Mouse (Mus musculus) neural tube, embryonic 15.5 days (tissue): ENCODE data around the gene Tmem178. TPM values are rescaled to one million over a fixed set of nuclear protein-coding genes. Genes with fewer than 3 reads are reported as not detected.

ENCODE experiments used
- ATAC-seq: fragments of 200-750 bp; cut with Nextera tagmentation; 2 replicates; pipeline ENCODE4 v1.8.0; 2017; ENCODE audit warnings: mild to moderate bottlenecking, moderate TSS enrichment, moderate library complexity; ENCODE audit not compliant: low FRiP score
- H3K27ac ChIP-seq: fragments of 300-500 bp; sonication (generic); replicated peaks from 2 replicates; pipeline ENCODE4 v1.5.1; 2015; ENCODE audit warnings: mild to moderate bottlenecking, inconsistent platforms
- H3K27me3 ChIP-seq: fragments of 300-500 bp; sonication (generic); replicated peaks from 2 replicates; pipeline ENCODE4 v1.6.1; 2015; ENCODE audit warnings: inconsistent platforms
- H3K36me3 ChIP-seq: fragments of 300-500 bp; sonication (generic); 2 replicates; pipeline ENCODE4 v1.6.1; 2015; ENCODE audit warnings: inconsistent platforms
- H3K4me1 ChIP-seq: fragments of 300-500 bp; sonication (generic); 2 replicates; pipeline ENCODE4 v1.6.1; 2015; ENCODE audit warnings: inconsistent platforms
- H3K4me2 ChIP-seq: fragments of 300-500 bp; sonication (generic); 2 replicates; pipeline ENCODE4 v1.6.1; 2015; ENCODE audit warnings: inconsistent platforms, mild to moderate bottlenecking, moderate library complexity
- H3K4me3 ChIP-seq: fragments of 300-500 bp; sonication (generic); replicated peaks from 2 replicates; pipeline ENCODE4 v1.5.1; 2015; ENCODE audit warnings: mild to moderate bottlenecking, inconsistent platforms
- H3K9ac ChIP-seq: fragments of 300-500 bp; sonication (generic); replicated peaks from 2 replicates; pipeline ENCODE4 v1.6.1; 2015; ENCODE audit warnings: mild to moderate bottlenecking, inconsistent platforms
- H3K9me3 ChIP-seq: fragments of 300-500 bp; sonication (generic); replicated peaks from 2 replicates; pipeline ENCODE4 v1.6.1; 2016; ENCODE audit warnings: inconsistent platforms
- WGBS: fragments of 180-500 bp; shearing (Covaris S2); methylation state at CpG from one replicate; pipeline ENCODE4 v1.1.7; 2015; ENCODE audit warnings: mixed read lengths; 5-methylcytosine and 5-hydroxymethylcytosine counted together
- polyA plus RNA-seq: library from polyadenylated mRNA; unstranded; fragments of >200 nt; fragmentation: Nextera tagmentation; extraction: Ambion mirVana; gene quantifications from 2 replicates; pipeline ENCODE4 v1.2.1, GENCODE M21; 2015

Tmem178 gene
- polyA plus RNA-seq, 1 experiment from 2014 or later, result 37.0 TPM

- ATAC-seq, result no peak
- WGBS, result 50% methylated on average over 5 of the region's 5 CpGs
- Histone ChIP-seq H3K9me3 (no peaks in the 10 kb centered on the region), H3K27me3 (no peaks in the 10 kb centered on the region), H3K4me1 (peaks cover 29% of the 10 kb centered on the region), H3K4me2 (peak overlapping the region; percentile 57), H3K36me3 (no peaks in the 10 kb centered on the region), H3K27ac (no peak overlapping the region), H3K9ac (peak overlapping the region; percentile 29; the same call in 1 of the 2 replicates), H3K4me3 (peak overlapping the region; percentile 39)
Observed at GRCm38 (mm10) chr17:80946091-80946885, 1.9 kb downstream of the Tmem178 start.

GRCm38 (mm10) chr17:80947075-80947960 is 2.9 kb downstream of the Tmem178 start:
- 0 out of 2 replicates have a peak overlapping the region, but pooled peaks have one; percentile 10 for H3K9ac ChIP-seq
- H3K27ac ChIP-seq, result no peak overlapping the region

GRCm38 (mm10) chr17:80949382-80949781 is 5.0 kb downstream of the Tmem178 start:
- Histone ChIP-seq H3K4me3 (no peak overlapping the region), H3K36me3 (no peaks in the 10 kb centered on the region), H3K4me2 (no peak overlapping the region), H3K9me3 (no peaks in the 10 kb centered on the region), H3K27me3 (no peaks in the 10 kb centered on the region), H3K9ac (no peak overlapping the region), H3K4me1 (peaks cover 32% of the 10 kb centered on the region), H3K27ac (no peak overlapping the region)
- no peak for ATAC-seq
- whole genome bisulfite sequencing, result 77% methylated on average over 7 of the region's 7 CpGs

More at GRCm38 (mm10) chr17:80947075-80947960, 2.9 kb downstream of the Tmem178 start:
- WGBS, result 80% methylated on average over 12 of the region's 12 CpGs
- H3K4me3 ChIP-seq, result peak overlapping the region; percentile 39
- H3K4me2 ChIP-seq, result peak overlapping the region; percentile 57
- H3K36me3 ChIP-seq, result no peaks in the 10 kb centered on the region
- peaks cover 36% of the 10 kb centered on the region for H3K4me1 ChIP-seq
- H3K27me3 ChIP-seq, result no peaks in the 10 kb centered on the region
- no peaks in the 10 kb centered on the region for H3K9me3 ChIP-seq
- no peak for ATAC-seq

GRCm38 (mm10) chr17:80949895-80950294 is 5.5 kb downstream of the Tmem178 start:
- no peak overlapping the region for H3K9ac ChIP-seq
- H3K27me3 ChIP-seq, result no peaks in the 10 kb centered on the region
- no peak overlapping the region for H3K4me3 ChIP-seq
- no peak for ATAC-seq
- H3K36me3 ChIP-seq, result no peaks in the 10 kb centered on the region
- H3K9me3 ChIP-seq, result no peaks in the 10 kb centered on the region
- H3K4me1 ChIP-seq, result peaks cover 32% of the 10 kb centered on the region
- H3K27ac ChIP-seq, result no peak overlapping the region
- 90% methylated on average over 10 of the region's 10 CpGs for WGBS
- no peak overlapping the region for H3K4me2 ChIP-seq

- H3K4me2 ChIP-seq, result no peak overlapping the region
- no peaks in the 10 kb centered on the region for H3K36me3 ChIP-seq
- H3K27ac ChIP-seq, result no peak overlapping the region
- H3K9me3 ChIP-seq, result no peaks in the 10 kb centered on the region
- no peaks in the 10 kb centered on the region for H3K27me3 ChIP-seq
- H3K9ac ChIP-seq, result no peak overlapping the region
- H3K4me1 ChIP-seq, result peaks cover 34% of the 10 kb centered on the region
- 44% methylated on average over 7 of the region's 7 CpGs for WGBS
- H3K4me3 ChIP-seq, result no peak overlapping the region
- ATAC-seq, result no peak
Observed at GRCm38 (mm10) chr17:80952305-80952704, 7.9 kb downstream of the Tmem178 start.

- H3K9ac ChIP-seq, result no peak overlapping the region
- H3K4me1 ChIP-seq, result peaks cover 29% of the 10 kb centered on the region
- no peak overlapping the region for H3K4me3 ChIP-seq
- WGBS, result 51% methylated on average over 7 of the region's 7 CpGs
- H3K36me3 ChIP-seq, result no peaks in the 10 kb centered on the region
- ATAC-seq, result no peak
- no peaks in the 10 kb centered on the region for H3K27me3 ChIP-seq
- no peaks in the 10 kb centered on the region for H3K9me3 ChIP-seq
- no peak overlapping the region for H3K27ac ChIP-seq
- H3K4me2 ChIP-seq, result no peak overlapping the region
Observed at GRCm38 (mm10) chr17:80955415-80955814, 11.0 kb downstream of the Tmem178 start.

- peaks cover 25% of the 10 kb centered on the region for H3K4me1 ChIP-seq
- H3K36me3 ChIP-seq, result no peaks in the 10 kb centered on the region
- WGBS, result 78% methylated on average over 10 of the region's 10 CpGs
- no peak overlapping the region for H3K4me2 ChIP-seq
- H3K9me3 ChIP-seq, result no peaks in the 10 kb centered on the region
- no peaks in the 10 kb centered on the region for H3K27me3 ChIP-seq
- H3K27ac ChIP-seq, result no peak overlapping the region
- H3K4me3 ChIP-seq, result no peak overlapping the region
- ATAC-seq, result no peak
- H3K9ac ChIP-seq, result no peak overlapping the region
Observed at GRCm38 (mm10) chr17:80955998-80956811, 11.8 kb downstream of the Tmem178 start.

- WGBS, result 81% methylated on average over 6 of the region's 6 CpGs
- no peak overlapping the region for H3K9ac ChIP-seq
- no peaks in the 10 kb centered on the region for H3K36me3 ChIP-seq
- peaks cover 14% of the 10 kb centered on the region for H3K4me1 ChIP-seq
- H3K9me3 ChIP-seq, result no peaks in the 10 kb centered on the region
- no peak overlapping the region for H3K27ac ChIP-seq
- no peaks in the 10 kb centered on the region for H3K27me3 ChIP-seq
- ATAC-seq, result no peak
- H3K4me2 ChIP-seq, result no peak overlapping the region
- no peak overlapping the region for H3K4me3 ChIP-seq
Observed at GRCm38 (mm10) chr17:80958332-80958731, 13.9 kb downstream of the Tmem178 start.

GRCm38 (mm10) chr17:80959840-80960239 is 15.4 kb downstream of the Tmem178 start:
- Histone ChIP-seq H3K9ac (no peak overlapping the region), H3K4me2 (no peak overlapping the region), H3K4me1 (peaks cover 9% of the 10 kb centered on the region; the same call in 1 of the 2 replicates), H3K9me3 (no peaks in the 10 kb centered on the region), H3K36me3 (no peaks in the 10 kb centered on the region), H3K27ac (no peak overlapping the region), H3K27me3 (no peaks in the 10 kb centered on the region), H3K4me3 (no peak overlapping the region)
- WGBS, result 76% methylated on average over 2 of the region's 2 CpGs
- no peak for ATAC-seq

GRCm38 (mm10) chr17:80967475-80967874 is 23.0 kb downstream of the Tmem178 start:
- no peak overlapping the region for H3K4me2 ChIP-seq
- no peak for ATAC-seq
- WGBS, result 45% methylated on average over 7 of the region's 7 CpGs
- H3K27me3 ChIP-seq, result no peaks in the 10 kb centered on the region
- no peak overlapping the region for H3K27ac ChIP-seq
- no peak overlapping the region for H3K9ac ChIP-seq
- H3K4me1 ChIP-seq, result peaks cover 38% of the 10 kb centered on the region
- no peaks in the 10 kb centered on the region for H3K9me3 ChIP-seq
- no peak overlapping the region for H3K4me3 ChIP-seq
- H3K36me3 ChIP-seq, result no peaks in the 10 kb centered on the region
